Mouse (Mus musculus): ENCODE results near the gene Ssc4d. TPM values are rescaled to one million over a fixed set of nuclear protein-coding genes. Genes with fewer than 3 reads are reported as not detected.

Ssc4d gene
- polyA plus RNA-seq, 1 experiment from 2014 or later, result 3.2 TPM

DNA sequence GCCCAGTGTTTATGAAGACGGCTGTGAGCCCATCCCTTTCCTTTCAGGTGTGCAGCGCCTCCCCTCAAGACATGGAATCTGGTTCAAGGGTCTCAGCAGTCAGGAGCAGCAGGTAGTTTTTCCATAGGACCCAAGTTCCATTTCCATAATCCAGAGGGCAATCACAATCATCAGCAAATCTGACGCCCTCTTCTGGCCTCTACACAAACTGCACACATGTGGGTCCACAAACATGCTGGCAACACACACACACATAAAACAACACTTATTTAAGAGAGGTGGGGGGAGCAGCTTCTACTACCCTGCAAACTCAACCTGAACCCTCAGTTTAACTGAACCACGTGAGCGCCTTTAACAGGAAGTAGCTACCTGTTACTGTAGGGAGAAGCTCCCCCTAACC, 55.7 kb downstream of the Ssc4d start:
- H3K27ac ChIP-seq (ENCODE audit: low read length), result no peak overlapping the region
- H3K36me3 ChIP-seq (ENCODE audit: control insufficient read depth, insufficient read depth, low read length), result peaks cover 29% of the 10 kb centered on the region
- WGBS, result 94% methylated on average over 5 of the region's 5 CpGs
- ATAC-seq (ENCODE audit: low read depth), result no peak
- no peak overlapping the region for H3K4me3 ChIP-seq (ENCODE audit: low read length)
- H3K4me2 ChIP-seq (ENCODE audit: low read depth, low read length), result no peak overlapping the region
- no peaks in the 10 kb centered on the region for H3K9me3 ChIP-seq (ENCODE audit: control insufficient read depth, low read length)
- no peaks in the 10 kb centered on the region for H3K27me3 ChIP-seq (ENCODE audit: control insufficient read depth, insufficient read depth, low read depth, low read length)
- peaks cover 8% of the 10 kb centered on the region; the same call in 1 of the 2 replicates for H3K4me1 ChIP-seq (replicated peaks; ENCODE audit: control insufficient read depth, insufficient read depth, low read length)
- H3K9ac ChIP-seq (ENCODE audit: low read length), result no peak overlapping the region

DNA sequence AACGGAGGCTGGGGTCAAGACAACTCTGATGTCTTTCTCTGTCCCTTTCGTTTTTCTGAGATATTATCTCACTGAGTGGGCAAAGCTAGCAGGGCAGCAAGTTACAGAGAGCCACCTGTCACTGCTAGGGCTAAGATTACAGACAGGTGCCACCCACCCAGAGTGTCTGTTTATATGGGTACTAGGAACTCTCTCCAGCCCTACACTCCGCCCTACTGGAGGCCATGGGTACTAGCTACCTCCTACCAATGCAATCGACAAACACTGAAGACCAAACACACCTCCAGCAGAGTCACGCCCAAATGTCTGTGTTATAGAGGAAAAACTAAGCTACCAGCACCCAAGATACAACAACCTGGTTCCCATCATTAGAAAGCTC, 56.3 kb downstream of the Ssc4d start:
- no peak overlapping the region for H3K4me3 ChIP-seq (ENCODE audit: low read length)
- WGBS, result 91% methylated on average over 5 of the region's 5 CpGs
- no peaks in the 10 kb centered on the region for H3K9me3 ChIP-seq (ENCODE audit: control insufficient read depth, low read length)
- H3K9ac ChIP-seq (ENCODE audit: low read length), result no peak overlapping the region
- H3K27ac ChIP-seq (ENCODE audit: low read length), result no peak overlapping the region
- no peak overlapping the region for H3K4me2 ChIP-seq (ENCODE audit: low read depth, low read length)
- H3K27me3 ChIP-seq (ENCODE audit: control insufficient read depth, insufficient read depth, low read depth, low read length), result no peaks in the 10 kb centered on the region
- H3K36me3 ChIP-seq (ENCODE audit: control insufficient read depth, insufficient read depth, low read length), result peaks cover 28% of the 10 kb centered on the region
- no peak for ATAC-seq (ENCODE audit: low read depth)
- H3K4me1 ChIP-seq (replicated peaks; ENCODE audit: control insufficient read depth, insufficient read depth, low read length), result peaks cover 10% of the 10 kb centered on the region; the same call in 1 of the 2 replicates

DNA sequence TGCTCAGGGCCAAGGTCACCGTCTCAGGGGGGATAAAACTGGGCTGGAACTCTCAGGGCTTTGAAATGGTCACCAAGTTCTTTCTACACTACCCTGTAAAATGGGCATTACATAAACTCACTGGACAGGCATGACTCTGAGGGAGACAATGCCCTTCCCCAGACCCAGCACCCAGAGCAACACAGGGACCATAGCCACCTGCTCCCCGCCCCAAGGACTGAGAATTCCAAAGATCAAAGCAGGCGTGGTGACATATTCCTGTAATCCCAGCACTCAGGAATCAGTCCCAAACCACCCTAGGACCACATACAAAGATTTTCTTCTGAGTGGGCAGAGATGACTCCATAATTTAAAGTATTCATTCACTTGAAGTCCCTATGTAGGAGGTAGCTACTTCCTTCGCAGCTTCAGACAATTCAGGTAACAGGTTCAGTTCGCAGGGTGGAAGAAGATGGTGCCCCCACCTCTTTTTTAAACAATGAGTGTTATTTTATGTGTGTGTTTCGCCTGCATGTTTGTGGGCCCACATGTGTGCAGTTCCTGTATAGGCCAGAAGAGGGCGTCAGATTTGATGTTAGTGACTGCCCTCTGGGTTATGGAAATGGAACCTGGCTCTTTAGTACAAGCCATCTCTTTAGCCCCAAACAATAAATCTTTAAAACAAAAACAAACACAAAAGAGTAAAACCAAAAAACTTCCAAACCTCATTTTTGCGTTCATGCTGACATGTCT, 56.8 kb downstream of the Ssc4d start:
- Histone ChIP-seq H3K4me1 (replicated peaks; ENCODE audit: control insufficient read depth, insufficient read depth, low read length) (peaks cover 10% of the 10 kb centered on the region; the same call in 1 of the 2 replicates), H3K9me3 (ENCODE audit: control insufficient read depth, low read length) (no peaks in the 10 kb centered on the region), H3K9ac (ENCODE audit: low read length) (no peak overlapping the region), H3K27ac (ENCODE audit: low read length) (no peak overlapping the region), H3K27me3 (ENCODE audit: control insufficient read depth, insufficient read depth, low read depth, low read length) (no peaks in the 10 kb centered on the region), H3K4me2 (ENCODE audit: low read depth, low read length) (no peak overlapping the region), H3K36me3 (ENCODE audit: control insufficient read depth, insufficient read depth, low read length) (peaks cover 28% of the 10 kb centered on the region), H3K4me3 (ENCODE audit: low read length) (no peak overlapping the region)
- no peak for ATAC-seq (ENCODE audit: low read depth)
- WGBS, result 89% methylated on average over 8 of the region's 8 CpGs

DNA sequence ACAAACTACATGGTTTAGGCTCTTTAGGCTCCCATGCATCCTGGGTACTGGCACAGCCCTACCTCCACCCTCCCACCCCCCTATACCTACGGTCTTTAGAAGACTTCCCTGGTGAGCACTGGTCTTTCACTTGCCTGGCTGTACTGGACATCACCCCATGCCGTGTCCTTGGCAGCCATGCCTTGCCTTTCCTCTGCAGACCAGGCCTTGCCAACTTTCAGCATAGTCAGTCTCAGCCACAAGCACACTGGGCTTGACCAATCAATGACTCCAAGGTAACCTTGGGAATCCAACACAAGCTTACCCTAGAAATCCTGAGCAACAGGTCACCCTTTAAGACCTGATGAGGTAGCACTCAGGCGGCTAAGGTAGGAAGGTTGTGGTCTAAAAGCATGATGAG, 57.7 kb downstream of the Ssc4d start:
- peaks cover 10% of the 10 kb centered on the region; the same call in 1 of the 2 replicates for H3K4me1 ChIP-seq (replicated peaks; ENCODE audit: control insufficient read depth, insufficient read depth, low read length)
- no peak overlapping the region for H3K4me2 ChIP-seq (ENCODE audit: low read depth, low read length)
- no peak for ATAC-seq (ENCODE audit: low read depth)
- H3K36me3 ChIP-seq (ENCODE audit: control insufficient read depth, insufficient read depth, low read length), result peaks cover 22% of the 10 kb centered on the region
- no peak overlapping the region for H3K9ac ChIP-seq (ENCODE audit: low read length)
- no peaks in the 10 kb centered on the region for H3K9me3 ChIP-seq (ENCODE audit: control insufficient read depth, low read length)
- 75% methylated on average over 3 of the region's 3 CpGs for WGBS
- H3K27ac ChIP-seq (ENCODE audit: low read length), result no peak overlapping the region
- H3K4me3 ChIP-seq (ENCODE audit: low read length), result no peak overlapping the region
- no peaks in the 10 kb centered on the region for H3K27me3 ChIP-seq (ENCODE audit: control insufficient read depth, insufficient read depth, low read depth, low read length)

DNA sequence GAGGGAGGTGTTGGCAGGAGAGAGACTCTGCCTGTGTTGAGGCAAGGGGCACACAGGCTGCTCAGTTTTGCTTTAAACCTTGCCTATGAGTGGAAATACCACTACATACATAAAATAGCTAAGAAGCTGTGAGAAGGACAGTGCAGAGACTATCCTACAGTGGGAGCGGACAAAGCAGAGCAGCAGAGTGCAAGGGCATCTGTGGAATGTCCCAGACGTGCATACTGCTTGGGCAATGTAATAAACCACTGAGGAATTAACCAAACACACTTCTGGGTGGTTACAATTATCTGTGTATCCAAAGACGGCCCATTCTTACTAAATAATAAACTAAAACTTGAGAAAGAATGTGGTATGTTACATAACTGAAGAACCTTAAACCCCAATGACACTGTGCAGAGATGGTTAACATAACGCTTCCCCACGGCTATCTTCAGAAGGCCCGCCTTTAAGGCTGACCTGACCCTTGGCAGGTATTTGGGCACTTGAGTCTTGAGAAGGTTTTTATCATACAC, 58.2 kb downstream of the Ssc4d start:
- Histone ChIP-seq H3K4me3 (ENCODE audit: low read length) (no peak overlapping the region), H3K9me3 (ENCODE audit: control insufficient read depth, low read length) (no peaks in the 10 kb centered on the region), H3K27ac (ENCODE audit: low read length) (no peak overlapping the region), H3K4me1 (replicated peaks; ENCODE audit: control insufficient read depth, insufficient read depth, low read length) (peaks cover 10% of the 10 kb centered on the region; the same call in 1 of the 2 replicates), H3K4me2 (ENCODE audit: low read depth, low read length) (no peak overlapping the region), H3K9ac (ENCODE audit: low read length) (no peak overlapping the region), H3K36me3 (ENCODE audit: control insufficient read depth, insufficient read depth, low read length) (peaks cover 22% of the 10 kb centered on the region), H3K27me3 (ENCODE audit: control insufficient read depth, insufficient read depth, low read depth, low read length) (no peaks in the 10 kb centered on the region)
- WGBS, result 60% methylated on average over 6 of the region's 6 CpGs
- ATAC-seq (ENCODE audit: low read depth), result no peak; the same call in 1 of the 2 replicates

- Histone ChIP-seq H3K36me3 (ENCODE audit: control insufficient read depth, insufficient read depth, low read length) (peaks cover 33% of the 10 kb centered on the region), H3K4me1 (replicated peaks; ENCODE audit: control insufficient read depth, insufficient read depth, low read length) (peaks cover 12% of the 10 kb centered on the region), H3K27me3 (ENCODE audit: control insufficient read depth, insufficient read depth, low read depth, low read length) (no peaks in the 10 kb centered on the region), H3K27ac (ENCODE audit: low read length) (no peak overlapping the region), H3K9ac (ENCODE audit: low read length) (no peak overlapping the region; the same call in 1 of the 2 replicates), H3K4me3 (ENCODE audit: low read length) (no peak overlapping the region), H3K9me3 (ENCODE audit: control insufficient read depth, low read length) (no peaks in the 10 kb centered on the region), H3K4me2 (ENCODE audit: low read depth, low read length) (no peak overlapping the region)
- WGBS, result 64% methylated on average over 6 of the region's 6 CpGs
- ATAC-seq (ENCODE audit: low read depth), result peak; percentile 18; the same call in 1 of the 2 replicates
Measured at GRCm38 (mm10) chr5:135914156-135914555, 60.2 kb downstream of the Ssc4d start.

GRCm38 (mm10) chr5:135913201-135913600, 61.1 kb downstream of the Ssc4d start:
- H3K27ac ChIP-seq (ENCODE audit: low read length), result no peak overlapping the region
- peaks cover 14% of the 10 kb centered on the region for H3K4me1 ChIP-seq (replicated peaks; ENCODE audit: control insufficient read depth, insufficient read depth, low read length)
- no peaks in the 10 kb centered on the region for H3K27me3 ChIP-seq (ENCODE audit: control insufficient read depth, insufficient read depth, low read depth, low read length)
- H3K36me3 ChIP-seq (ENCODE audit: control insufficient read depth, insufficient read depth, low read length), result peaks cover 29% of the 10 kb centered on the region
- peak; percentile 34; the same call in 1 of the 2 replicates for ATAC-seq (ENCODE audit: low read depth)
- no peak overlapping the region for H3K9ac ChIP-seq (ENCODE audit: low read length)
- H3K4me3 ChIP-seq (ENCODE audit: low read length), result no peak overlapping the region
- H3K4me2 ChIP-seq (ENCODE audit: low read depth, low read length), result no peak overlapping the region
- WGBS, result 61% methylated on average over 5 of the region's 5 CpGs
- no peaks in the 10 kb centered on the region for H3K9me3 ChIP-seq (ENCODE audit: control insufficient read depth, low read length)

DNA sequence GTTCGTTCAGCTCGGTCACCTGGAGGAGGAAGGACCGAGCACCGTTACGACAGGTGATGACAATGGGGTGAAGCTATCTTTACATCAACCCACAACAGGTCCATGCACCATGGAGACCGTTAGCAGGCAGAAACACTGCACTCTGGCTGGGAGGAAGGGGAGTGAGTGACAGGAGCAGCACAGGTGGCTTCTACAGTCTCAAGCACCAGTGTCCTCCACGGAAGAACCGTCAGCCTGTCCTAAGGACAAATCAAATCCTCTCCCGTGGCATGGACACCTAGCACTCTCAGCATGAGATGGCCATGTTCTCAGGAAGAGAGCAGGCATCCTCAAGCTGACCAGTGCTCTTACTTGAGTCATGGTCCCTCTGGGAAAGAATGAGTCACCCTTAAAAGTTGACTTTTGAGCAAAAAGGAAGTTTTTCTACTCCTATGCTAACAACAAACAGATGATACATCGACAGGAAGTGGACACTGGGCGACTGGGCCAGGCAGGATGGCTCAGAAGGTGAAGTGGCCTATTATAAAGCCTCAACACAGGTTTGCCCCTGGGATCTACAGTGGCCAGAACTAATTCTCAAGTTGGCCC, 62.6 kb downstream of the Ssc4d start:
- 83% methylated on average over 11 of the region's 11 CpGs for WGBS
- H3K9me3 ChIP-seq (ENCODE audit: control insufficient read depth, low read length), result no peaks in the 10 kb centered on the region
- H3K36me3 ChIP-seq (ENCODE audit: control insufficient read depth, insufficient read depth, low read length), result peaks cover 23% of the 10 kb centered on the region
- no peak overlapping the region for H3K4me2 ChIP-seq (ENCODE audit: low read depth, low read length)
- no peak overlapping the region for H3K27ac ChIP-seq (ENCODE audit: low read length)
- H3K9ac ChIP-seq (ENCODE audit: low read length), result no peak overlapping the region
- H3K27me3 ChIP-seq (ENCODE audit: control insufficient read depth, insufficient read depth, low read depth, low read length), result no peaks in the 10 kb centered on the region
- no peak for ATAC-seq (ENCODE audit: low read depth)
- H3K4me3 ChIP-seq (ENCODE audit: low read length), result no peak overlapping the region
- H3K4me1 ChIP-seq (replicated peaks; ENCODE audit: control insufficient read depth, insufficient read depth, low read length), result peaks cover 22% of the 10 kb centered on the region

DNA sequence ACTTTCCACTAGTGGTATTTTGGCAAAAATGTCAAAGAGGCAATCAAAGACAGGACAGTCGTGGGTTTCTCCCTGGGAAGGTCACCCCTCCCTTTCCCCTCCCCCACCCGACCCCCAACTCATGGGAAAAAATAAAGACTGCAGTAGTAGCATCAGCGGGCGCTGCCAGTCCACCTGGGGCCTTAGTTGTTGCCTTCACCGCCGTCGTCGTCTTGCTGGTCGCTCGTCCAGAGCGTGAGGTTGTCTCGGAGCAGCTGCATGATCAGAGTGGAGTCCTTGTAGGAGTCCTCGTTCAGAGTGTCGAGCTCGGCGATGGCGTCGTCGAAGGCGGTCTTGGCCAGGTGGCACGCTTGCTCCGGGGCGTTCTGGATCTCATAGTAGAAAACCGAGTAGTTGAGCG, 63.5 kb downstream of the Ssc4d start:
- Histone ChIP-seq H3K4me1 (replicated peaks; ENCODE audit: control insufficient read depth, insufficient read depth, low read length) (peaks cover 29% of the 10 kb centered on the region), H3K36me3 (ENCODE audit: control insufficient read depth, insufficient read depth, low read length) (peaks cover 26% of the 10 kb centered on the region), H3K27me3 (ENCODE audit: control insufficient read depth, insufficient read depth, low read depth, low read length) (no peaks in the 10 kb centered on the region), H3K4me3 (ENCODE audit: low read length) (no peak overlapping the region), H3K9me3 (ENCODE audit: control insufficient read depth, low read length) (no peaks in the 10 kb centered on the region), H3K27ac (ENCODE audit: low read length) (no peak overlapping the region), H3K9ac (ENCODE audit: low read length) (no peak overlapping the region), H3K4me2 (ENCODE audit: low read depth, low read length) (no peak overlapping the region)
- no peak for ATAC-seq (ENCODE audit: low read depth)
- 86% methylated on average over 25 of the region's 25 CpGs for WGBS
